Mouse (Mus musculus): ENCODE results near the gene Pmpca.

DNA sequence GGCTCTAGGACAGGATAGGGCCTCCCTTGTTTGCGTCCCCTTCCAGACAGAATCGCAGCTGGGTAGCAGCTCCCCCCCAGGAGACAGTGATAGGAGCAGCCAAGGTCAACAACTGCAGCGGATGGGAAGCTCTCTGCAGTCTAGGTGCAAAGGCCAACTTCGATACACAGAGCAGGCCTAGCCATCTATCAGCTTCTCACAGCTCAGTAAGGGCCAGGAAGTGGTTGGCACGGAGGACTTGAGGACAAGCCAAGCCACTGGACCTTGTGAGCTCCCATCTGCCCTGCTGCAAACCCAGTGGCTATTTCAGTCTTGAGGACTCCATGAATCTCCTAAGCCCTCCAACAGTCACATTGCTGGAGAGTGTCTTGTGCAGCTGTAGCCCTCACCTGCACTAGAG is 10.5 kb downstream of the Pmpca start:
- TF ChIP-seq CTCF (IDR thresholded peaks at IDR 0.05; ENCODE audit: low read depth, low read length) (no peak), GATA2 (IDR thresholded peaks at IDR 0.05; ENCODE audit: borderline replicate concordance, low read depth, low read length) (no peak), TAL1 (conservative IDR thresholded peaks at IDR 0.05; ENCODE audit: low read depth, low read length) (no peak), GATA1 (IDR thresholded peaks at IDR 0.05; ENCODE audit: borderline replicate concordance, low read length) (no peak), POLR2AphosphoS5 (IDR thresholded peaks at IDR 0.05; ENCODE audit: insufficient replicate concordance, low read depth, low read length) (no peak)

All from G1E (cell line).